Mouse (Mus musculus) midbrain, embryonic 16.5 days (tissue): ENCODE measurements around the gene Cmss1. TPM values are rescaled to one million over a fixed set of nuclear protein-coding genes. Genes with fewer than 3 reads are reported as not detected.

Experiments used
- ATAC-seq: fragments of 200-750 bp; cut with Nextera tagmentation; 2 replicates; pipeline ENCODE4 v1.8.0; 2017; ENCODE audit warnings: moderate TSS enrichment
- H3K27ac ChIP-seq: fragments of 300-500 bp; sonication (generic); 2 replicates; pipeline ENCODE4 v1.5.1; 2014; ENCODE audit warnings: mild to moderate bottlenecking, low read length, mixed read lengths
- H3K27me3 ChIP-seq: fragments of 300-500 bp; sonication (generic); 2 replicates; pipeline ENCODE4 v1.6.1; 2014; ENCODE audit warnings: low read depth, low read length, mixed read lengths; ENCODE audit not compliant: control insufficient read depth, insufficient read depth
- H3K36me3 ChIP-seq: fragments of 300-500 bp; sonication (generic); 2 replicates; pipeline ENCODE4 v1.6.1; 2014; ENCODE audit warnings: mild to moderate bottlenecking, low read length, moderate library complexity, mixed read lengths; ENCODE audit not compliant: control insufficient read depth, insufficient read depth
- H3K4me1 ChIP-seq: fragments of 300-500 bp; sonication (generic); 2 replicates; pipeline ENCODE4 v1.6.1; 2014; ENCODE audit warnings: mild to moderate bottlenecking, low read length, mixed read lengths; ENCODE audit not compliant: control insufficient read depth, insufficient read depth
- H3K4me2 ChIP-seq: fragments of 300-500 bp; sonication (generic); 2 replicates; pipeline ENCODE4 v1.6.1; 2014; ENCODE audit warnings: mild to moderate bottlenecking, low read length, mixed read lengths
- H3K4me3 ChIP-seq: fragments of 300-500 bp; sonication (generic); 2 replicates; pipeline ENCODE4 v1.5.1; 2014; ENCODE audit warnings: low read depth, mild to moderate bottlenecking, low read length, moderate library complexity, mixed read lengths
- H3K9ac ChIP-seq: fragments of 300-500 bp; sonication (generic); 2 replicates; pipeline ENCODE4 v1.6.1; 2014; ENCODE audit warnings: low read depth, low read length, mixed read lengths
- H3K9me3 ChIP-seq: fragments of 300-500 bp; sonication (generic); replicated peaks from 2 replicates; pipeline ENCODE4 v1.6.1; 2014; ENCODE audit warnings: mild to moderate bottlenecking, low read length, mixed read lengths; ENCODE audit not compliant: control insufficient read depth, poor library complexity, severe bottlenecking
- WGBS: fragments of 180-500 bp; shearing (Covaris S2); extraction: QIAGEN DNeasy Blood & Tissue Kit; methylation state at CpG from one replicate; pipeline ENCODE4 v1.1.7; 2014; 5-methylcytosine and 5-hydroxymethylcytosine counted together
- polyA plus RNA-seq: library from polyadenylated mRNA; unstranded; fragments of >200 nt; fragmentation: Nextera tagmentation; extraction: Ambion mirVana; gene quantifications from 2 replicates; pipeline ENCODE4 v1.2.1, GENCODE M21; 2015

Cmss1 gene
- polyA plus RNA-seq, 1 experiment from 2014 or later = 37.4 TPM

DNA sequence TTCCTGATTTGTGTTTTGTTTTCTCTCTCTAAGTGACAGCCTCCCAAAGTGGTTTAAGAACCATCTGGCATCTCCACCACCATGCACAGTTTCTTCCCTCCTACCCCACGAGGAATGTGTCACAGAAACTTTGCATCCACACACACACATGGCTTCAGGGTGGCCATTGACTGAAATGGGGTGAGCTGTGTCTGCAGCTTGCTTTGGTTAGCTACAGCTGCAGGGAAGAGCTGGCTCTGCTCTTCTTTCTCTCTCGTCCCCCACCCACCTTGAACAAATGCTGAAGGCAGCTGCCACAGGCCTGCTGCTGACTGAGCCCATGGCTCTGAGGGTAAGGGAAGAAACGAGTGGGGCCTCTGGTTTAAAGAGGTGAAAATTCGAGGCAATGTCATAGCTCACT lies 193.9 kb downstream of the Cmss1 start:
- Histone ChIP-seq H3K4me1 (no peaks in the 10 kb centered on the region), H3K4me2 (no peak overlapping the region), H3K27me3 (no peaks in the 10 kb centered on the region), H3K9ac (no peak overlapping the region), H3K4me3 (no peak overlapping the region), H3K27ac (no peak overlapping the region), H3K36me3 (no peaks in the 10 kb centered on the region), H3K9me3 (no peaks in the 10 kb centered on the region)
- 62% methylated on average over 4 of the region's 4 CpGs for WGBS
- no peak for ATAC-seq

DNA sequence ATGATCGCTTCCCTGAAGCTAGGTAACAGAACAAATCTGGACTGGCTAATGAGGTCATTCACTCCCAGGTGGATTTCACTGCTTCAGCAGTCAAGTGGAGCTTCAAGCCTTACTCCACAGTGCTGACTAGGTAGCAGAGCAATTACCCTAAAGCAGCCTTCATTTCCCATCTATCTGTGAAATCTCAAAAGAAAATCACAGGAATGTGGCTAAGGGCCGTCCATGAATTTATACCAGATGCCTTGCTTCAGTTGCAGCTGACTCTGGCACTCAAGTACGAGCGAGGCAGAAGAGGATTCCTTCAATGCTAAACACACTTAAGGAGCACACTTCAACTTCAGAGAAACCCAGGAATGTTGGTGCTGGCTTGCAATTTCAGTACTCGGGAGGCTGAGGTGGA lies 202.8 kb downstream of the Cmss1 start:
- no peak overlapping the region for H3K4me3 ChIP-seq
- no peaks in the 10 kb centered on the region for H3K36me3 ChIP-seq
- 77% methylated on average over 5 of the region's 5 CpGs for WGBS
- peak; percentile 40; the same call in 1 of the 2 replicates for ATAC-seq
- H3K4me1 ChIP-seq = no peaks in the 10 kb centered on the region
- no peak overlapping the region for H3K9ac ChIP-seq
- no peak overlapping the region for H3K4me2 ChIP-seq
- no peaks in the 10 kb centered on the region for H3K9me3 ChIP-seq
- no peaks in the 10 kb centered on the region for H3K27me3 ChIP-seq
- H3K27ac ChIP-seq = no peak overlapping the region

DNA sequence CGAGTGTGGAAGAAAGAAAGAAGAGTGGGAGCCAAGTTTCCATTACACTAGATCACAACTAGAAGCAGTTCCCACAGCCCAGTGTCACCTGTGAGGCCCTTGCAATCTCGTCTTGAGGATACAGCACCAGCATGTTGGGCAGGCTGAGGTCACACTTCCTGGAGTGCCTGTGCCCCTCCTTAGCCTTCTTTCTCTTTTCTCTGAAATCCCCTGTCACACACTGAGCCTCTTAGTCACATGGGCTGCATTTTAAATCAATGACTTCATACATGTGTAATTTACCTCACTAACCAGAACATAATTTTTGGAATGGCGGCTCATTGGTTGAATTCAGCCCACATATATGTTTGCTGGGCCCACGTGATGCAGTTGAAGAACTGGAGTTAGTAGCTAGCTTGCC lies 203.8 kb downstream of the Cmss1 start:
- H3K27ac ChIP-seq = no peak overlapping the region
- no peaks in the 10 kb centered on the region for H3K36me3 ChIP-seq
- WGBS = 82% methylated on average over 4 of the region's 4 CpGs
- no peak for ATAC-seq
- no peak overlapping the region for H3K4me2 ChIP-seq
- no peaks in the 10 kb centered on the region for H3K4me1 ChIP-seq
- no peak overlapping the region for H3K9ac ChIP-seq
- H3K4me3 ChIP-seq = no peak overlapping the region
- no peaks in the 10 kb centered on the region for H3K9me3 ChIP-seq
- H3K27me3 ChIP-seq = no peaks in the 10 kb centered on the region

DNA sequence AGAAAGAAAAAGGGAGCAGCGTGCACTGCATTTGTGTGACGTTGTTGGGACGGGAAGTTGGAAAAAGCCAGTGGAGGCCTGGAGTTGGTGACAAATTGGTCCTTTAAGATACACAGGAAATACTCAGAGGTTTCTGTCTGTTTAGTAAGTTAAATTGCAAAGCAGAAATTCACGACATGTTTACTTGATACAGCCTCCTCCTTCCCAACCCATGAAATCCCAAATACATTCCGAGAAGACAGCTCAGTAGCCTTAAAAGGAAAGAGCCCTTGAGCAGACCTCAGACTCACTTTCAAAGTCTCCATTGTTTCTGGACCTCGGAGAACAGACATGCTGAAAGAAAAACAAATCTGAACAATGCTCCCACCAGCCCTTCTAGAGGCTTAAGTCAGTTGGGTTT lies 205.0 kb downstream of the Cmss1 start:
- H3K9me3 ChIP-seq = no peaks in the 10 kb centered on the region
- no peak overlapping the region for H3K27ac ChIP-seq
- no peaks in the 10 kb centered on the region for H3K4me1 ChIP-seq
- H3K36me3 ChIP-seq = no peaks in the 10 kb centered on the region
- H3K9ac ChIP-seq = no peak overlapping the region
- ATAC-seq = no peak
- H3K4me2 ChIP-seq = no peak overlapping the region
- 53% methylated on average over 6 of the region's 6 CpGs for WGBS
- H3K4me3 ChIP-seq = no peak overlapping the region
- H3K27me3 ChIP-seq = no peaks in the 10 kb centered on the region

DNA sequence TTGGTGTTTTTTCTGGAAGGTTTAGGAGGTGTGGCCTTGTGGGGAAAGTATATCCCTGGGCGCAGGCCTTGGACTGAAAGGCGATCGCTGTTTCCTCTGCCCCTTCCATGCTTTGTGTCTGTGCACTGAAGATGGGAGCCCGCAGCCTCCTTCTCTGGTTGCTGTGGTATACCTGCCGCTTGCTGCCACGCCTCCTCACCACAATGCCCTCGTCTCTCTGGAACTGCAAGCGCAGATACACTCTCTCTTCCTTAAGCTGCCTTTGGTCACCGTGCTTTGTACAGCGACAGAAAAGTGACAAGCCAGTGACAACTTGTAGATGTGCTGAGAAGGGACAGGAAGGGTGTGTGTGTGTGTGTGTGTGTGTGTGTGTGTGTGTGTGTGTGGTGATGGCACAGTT lies 207.1 kb downstream of the Cmss1 start:
- no peak overlapping the region for H3K27ac ChIP-seq
- no peaks in the 10 kb centered on the region for H3K36me3 ChIP-seq
- H3K27me3 ChIP-seq = no peaks in the 10 kb centered on the region
- no peak overlapping the region for H3K9ac ChIP-seq
- H3K4me3 ChIP-seq = no peak overlapping the region
- no peak for ATAC-seq
- no peaks in the 10 kb centered on the region for H3K9me3 ChIP-seq
- H3K4me1 ChIP-seq = no peaks in the 10 kb centered on the region
- WGBS = 89% methylated on average over 10 of the region's 10 CpGs
- H3K4me2 ChIP-seq = no peak overlapping the region

DNA sequence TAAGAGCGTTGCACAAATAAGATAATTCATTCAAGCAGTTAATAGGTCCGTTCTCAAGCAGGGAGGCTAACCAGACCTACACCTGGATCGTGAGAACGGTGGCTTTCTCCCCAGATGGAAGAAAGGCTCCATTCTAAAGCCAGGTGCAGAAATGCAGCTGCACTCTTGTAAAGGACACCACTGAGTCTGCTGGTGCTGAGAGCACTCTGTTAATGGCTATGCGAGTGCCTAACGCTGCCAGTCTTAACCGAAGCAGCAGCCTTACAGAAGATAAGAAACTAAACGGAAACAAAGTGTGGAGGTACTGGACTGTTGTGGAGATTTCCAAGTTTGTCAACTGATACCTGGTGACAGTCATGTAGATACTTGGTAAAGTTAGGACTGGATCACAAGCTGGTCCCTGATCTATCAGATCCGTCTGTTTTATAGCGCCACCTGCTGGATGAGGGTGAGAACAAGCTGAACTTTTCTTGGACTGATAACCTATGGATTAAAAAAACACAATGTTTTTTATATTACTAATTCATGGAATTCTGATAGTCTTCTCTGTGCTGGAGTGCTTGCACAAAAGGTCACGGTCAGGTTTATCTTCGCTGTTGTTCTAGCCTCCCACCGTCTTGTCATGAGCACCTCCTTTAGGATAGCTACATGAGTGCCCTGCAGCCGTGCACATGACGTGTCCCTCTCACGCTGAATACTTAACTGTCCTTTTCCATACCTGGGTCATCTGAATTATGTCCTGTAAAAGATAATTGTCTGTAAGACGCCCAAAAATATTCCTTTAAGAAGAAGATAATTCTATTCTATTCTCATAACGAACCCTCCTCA lies 208.1 kb downstream of the Cmss1 start:
- no peaks in the 10 kb centered on the region for H3K27me3 ChIP-seq
- no peak overlapping the region for H3K9ac ChIP-seq
- WGBS = 60% methylated on average over 18 of the region's 18 CpGs
- H3K4me3 ChIP-seq = no peak overlapping the region
- peak; percentile 61; the same call in 1 of the 2 replicates for ATAC-seq
- H3K9me3 ChIP-seq = no peaks in the 10 kb centered on the region
- no peak overlapping the region for H3K4me2 ChIP-seq
- H3K36me3 ChIP-seq = no peaks in the 10 kb centered on the region
- H3K4me1 ChIP-seq = no peaks in the 10 kb centered on the region
- no peak overlapping the region for H3K27ac ChIP-seq

DNA sequence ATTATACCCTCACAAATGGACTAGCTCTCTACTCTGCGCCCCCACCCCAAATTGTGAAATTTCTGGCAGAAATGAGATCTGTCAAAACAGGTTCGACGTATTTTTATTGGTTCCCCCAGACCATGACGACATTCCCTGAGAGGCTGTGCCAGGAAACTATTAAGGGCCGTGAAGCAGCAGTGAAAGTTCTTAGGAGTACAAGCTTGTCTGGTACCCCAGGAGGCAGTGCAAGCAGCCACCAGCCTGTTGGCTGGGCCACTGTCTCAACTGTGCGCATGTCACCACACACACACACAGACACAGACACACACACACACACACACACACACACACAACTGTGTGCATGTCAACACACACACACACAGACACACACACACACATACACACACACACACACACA lies 208.8 kb downstream of the Cmss1 start:
- H3K27me3 ChIP-seq = no peaks in the 10 kb centered on the region
- H3K4me2 ChIP-seq = no peak overlapping the region
- no peaks in the 10 kb centered on the region for H3K4me1 ChIP-seq
- no peaks in the 10 kb centered on the region for H3K36me3 ChIP-seq
- H3K9me3 ChIP-seq = no peaks in the 10 kb centered on the region
- no peak overlapping the region for H3K27ac ChIP-seq
- ATAC-seq = no peak
- 83% methylated on average over 6 of the region's 6 CpGs for WGBS
- H3K9ac ChIP-seq = no peak overlapping the region
- H3K4me3 ChIP-seq = no peak overlapping the region

DNA sequence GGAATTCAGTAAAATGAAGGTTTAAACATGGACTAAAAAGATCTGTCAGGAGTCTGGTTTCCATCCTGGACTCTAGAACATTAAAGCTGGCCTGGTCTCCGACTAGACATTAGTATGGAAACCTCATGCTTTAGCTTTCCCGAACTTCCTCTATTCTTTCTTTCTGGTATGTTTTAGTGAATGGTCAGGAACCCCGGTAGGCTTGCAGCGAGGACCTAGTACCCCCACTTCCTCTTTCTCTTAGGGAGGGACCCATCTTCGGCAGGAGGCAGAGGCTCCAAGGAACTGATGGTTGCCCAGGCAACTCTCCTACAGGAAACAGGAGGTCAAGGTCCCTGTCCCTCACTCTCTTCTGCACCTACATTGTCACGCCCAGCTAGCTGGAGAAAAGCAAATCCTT lies 210.4 kb downstream of the Cmss1 start:
- Histone ChIP-seq H3K36me3 (no peaks in the 10 kb centered on the region), H3K27ac (no peak overlapping the region), H3K4me2 (no peak overlapping the region), H3K9me3 (no peaks in the 10 kb centered on the region), H3K9ac (no peak overlapping the region), H3K4me3 (no peak overlapping the region), H3K27me3 (no peaks in the 10 kb centered on the region), H3K4me1 (no peaks in the 10 kb centered on the region)
- no peak for ATAC-seq
- 78% methylated on average over 6 of the region's 6 CpGs for WGBS

DNA sequence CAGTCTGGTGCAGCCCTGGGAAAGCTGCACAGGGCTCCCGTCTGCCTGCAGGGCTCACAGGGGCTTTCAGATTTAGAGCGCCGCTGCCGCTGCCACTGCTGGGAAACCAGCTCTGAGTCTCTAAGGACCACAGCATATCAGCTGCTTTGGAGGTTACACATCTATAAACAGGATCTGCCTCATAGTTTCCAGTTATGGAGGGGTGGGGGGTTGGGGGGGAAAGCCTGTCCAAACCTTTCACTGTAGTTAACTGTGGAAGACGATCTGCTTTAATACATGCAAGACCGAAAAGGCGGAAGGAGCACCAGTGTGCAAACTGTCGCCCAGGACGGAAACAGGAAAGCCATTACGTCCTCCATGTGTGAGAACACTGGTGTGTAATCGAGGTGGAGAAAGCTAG lies 213.5 kb downstream of the Cmss1 start:
- 66% methylated on average over 11 of the region's 11 CpGs for WGBS
- no peaks in the 10 kb centered on the region for H3K9me3 ChIP-seq
- ATAC-seq = no peak
- no peaks in the 10 kb centered on the region for H3K36me3 ChIP-seq
- no peak overlapping the region for H3K4me2 ChIP-seq
- H3K9ac ChIP-seq = no peak overlapping the region
- H3K27me3 ChIP-seq = no peaks in the 10 kb centered on the region
- H3K4me1 ChIP-seq = no peaks in the 10 kb centered on the region
- no peak overlapping the region for H3K4me3 ChIP-seq
- H3K27ac ChIP-seq = no peak overlapping the region
